Mouse (Mus musculus) E14TG2a.4 (cell line): ENCODE results near the gene Cntd1.

Source experiments
- CTCF ChIP-seq: conservative IDR thresholded peaks from 2 replicates; pipeline ENCODE4 v1.5.1; 2014; ENCODE audit warnings: low read length
- NANOG ChIP-seq: IDR thresholded peaks from 2 replicates; pipeline ENCODE4 v1.6.1; 2014; ENCODE audit warnings: borderline replicate concordance, low read length, mixed read lengths
- POU5F1 ChIP-seq: IDR thresholded peaks from 2 replicates; pipeline ENCODE4 v1.6.1; 2014; ENCODE audit warnings: low read length, borderline replicate concordance

- no peak for TF ChIP-seq CTCF
- no peak for TF ChIP-seq POU5F1
- no peak for TF ChIP-seq NANOG
Observed at GRCm38 (mm10) chr11:101332537-101332936, 53.7 kb downstream of the Cntd1 start.
